Mouse (Mus musculus) bone marrow, adult 2 months (tissue): ENCODE measurements at regions not wholly inside any gene's neighbourhood (a gene's known extent, or its start where the extent isn't known, plus 50 kb on each side); places are given as distances from the start of the nearest gene placed in this dataset.
A peak's percentile ranks its signal among the peaks of the same experiment; 100 is the strongest.

Experiments used
- H3K27ac ChIP-seq: fragments of 200-500 bp; 2 replicates; pipeline ENCODE4 v1.5.1; 2012; ENCODE audit warnings: low read depth, mild to moderate bottlenecking, control low read depth, inconsistent platforms, low read length; ENCODE audit not compliant: control insufficient read depth, poor library complexity, insufficient read depth
- H3K4me1 ChIP-seq: fragments of 200-500 bp; 2 replicates; pipeline ENCODE4 v1.6.1; 2011; ENCODE audit warnings: low read length; ENCODE audit not compliant: control insufficient read depth, insufficient read depth
- H3K4me3 ChIP-seq: fragments of 200-500 bp; replicated peaks from 2 replicates; pipeline ENCODE3; 2011; ENCODE audit warnings: mild to moderate bottlenecking, low read depth, low read length, control low read depth; ENCODE audit not compliant: control insufficient read depth
- CTCF ChIP-seq: fragments of 200-500 bp; IDR thresholded peaks from 2 replicates; pipeline ENCODE4 v1.5.1; 2011; ENCODE audit warnings: low read length, control low read depth; ENCODE audit not compliant: control insufficient read depth, insufficient read depth
- POLR2A ChIP-seq: fragments of 200-500 bp; IDR thresholded peaks from 2 replicates; pipeline ENCODE4 v1.6.1; 2011; ENCODE audit warnings: low read depth, mild to moderate bottlenecking, control low read depth, low read length, borderline replicate concordance; ENCODE audit not compliant: control insufficient read depth
- WGBS: fragments of 180-500 bp; shearing (Covaris S2); methylation state at CpG from one replicate; pipeline ENCODE4 v1.1.7; 2018; 5-methylcytosine and 5-hydroxymethylcytosine counted together

DNA sequence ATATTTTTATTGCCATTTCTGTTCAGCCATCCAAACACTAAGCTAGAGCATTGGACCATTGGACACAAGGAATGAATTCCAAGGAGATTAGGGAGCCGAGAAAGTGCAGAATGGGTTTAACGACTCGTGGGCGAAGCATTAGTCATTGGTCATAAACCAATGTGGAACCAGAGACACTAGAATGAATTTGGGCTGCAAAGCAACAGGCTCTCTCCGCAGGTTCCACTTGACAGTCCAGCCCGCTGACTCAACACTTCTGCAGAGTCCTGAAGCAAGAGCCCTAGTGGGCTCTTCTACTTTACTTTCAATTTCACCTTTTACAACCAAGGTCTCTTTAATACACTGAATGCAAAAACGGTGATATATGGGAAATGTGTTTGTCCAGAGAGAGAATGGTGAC lies 388.0 kb downstream of the Atp23 start:
- WGBS: 68% methylated on average over 7 of the region's 7 CpGs
- Histone ChIP-seq H3K27ac (no peak overlapping the region), H3K4me3 (no peak overlapping the region), H3K4me1 (no peaks in the 10 kb centered on the region)
- no peak for TF ChIP-seq POLR2A
- TF ChIP-seq CTCF: no peak

DNA sequence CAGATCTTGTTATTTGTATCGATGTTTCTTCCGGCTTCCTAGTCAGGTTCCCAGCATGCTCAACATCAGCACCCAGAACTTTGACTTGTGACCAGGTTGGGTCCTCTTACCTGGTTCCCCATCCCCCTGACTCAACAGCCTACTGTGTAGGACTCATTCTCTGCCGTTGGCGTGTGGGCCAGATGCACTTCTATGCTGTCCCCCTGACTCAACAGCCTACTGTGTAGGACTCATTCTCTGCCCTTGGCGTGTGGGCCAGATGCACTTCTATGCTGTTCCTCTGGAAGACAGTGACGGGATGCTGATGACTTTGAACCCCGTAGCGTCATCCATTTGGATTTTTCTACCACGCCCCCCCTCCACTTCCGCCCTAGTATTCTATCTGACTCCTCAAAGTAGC lies 389.6 kb downstream of the Atp23 start:
- Histone ChIP-seq H3K27ac (no peak overlapping the region), H3K4me3 (no peak overlapping the region), H3K4me1 (no peaks in the 10 kb centered on the region)
- no peak for TF ChIP-seq POLR2A
- TF ChIP-seq CTCF: no peak
- 84% methylated on average over 10 of the region's 10 CpGs for WGBS

DNA sequence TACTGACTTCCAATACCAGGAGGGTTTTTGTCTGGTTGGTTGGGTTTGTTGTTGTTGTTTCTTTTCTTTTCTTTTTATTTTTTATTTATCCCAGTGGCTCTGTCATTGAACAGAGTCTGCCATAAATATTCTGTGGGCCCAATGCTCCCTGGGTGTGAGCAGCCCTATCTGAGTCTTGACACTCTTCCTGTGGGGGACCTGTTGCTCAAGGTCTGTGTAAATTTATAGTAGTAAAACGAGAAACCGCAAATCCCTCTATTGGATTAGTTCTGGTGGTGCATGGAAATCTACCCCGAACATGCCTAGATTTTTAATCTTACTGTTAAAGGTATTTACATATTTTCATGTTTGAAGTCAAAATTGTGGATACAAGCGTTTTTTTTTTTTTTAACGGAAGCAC lies 395.2 kb downstream of the Atp23 start:
- 24% methylated on average over 5 of the region's 5 CpGs for WGBS
- Histone ChIP-seq H3K27ac (no peak overlapping the region), H3K4me3 (no peak overlapping the region), H3K4me1 (no peaks in the 10 kb centered on the region; the same call in 1 of the 2 replicates)
- no peak for TF ChIP-seq CTCF
- TF ChIP-seq POLR2A: no peak

DNA sequence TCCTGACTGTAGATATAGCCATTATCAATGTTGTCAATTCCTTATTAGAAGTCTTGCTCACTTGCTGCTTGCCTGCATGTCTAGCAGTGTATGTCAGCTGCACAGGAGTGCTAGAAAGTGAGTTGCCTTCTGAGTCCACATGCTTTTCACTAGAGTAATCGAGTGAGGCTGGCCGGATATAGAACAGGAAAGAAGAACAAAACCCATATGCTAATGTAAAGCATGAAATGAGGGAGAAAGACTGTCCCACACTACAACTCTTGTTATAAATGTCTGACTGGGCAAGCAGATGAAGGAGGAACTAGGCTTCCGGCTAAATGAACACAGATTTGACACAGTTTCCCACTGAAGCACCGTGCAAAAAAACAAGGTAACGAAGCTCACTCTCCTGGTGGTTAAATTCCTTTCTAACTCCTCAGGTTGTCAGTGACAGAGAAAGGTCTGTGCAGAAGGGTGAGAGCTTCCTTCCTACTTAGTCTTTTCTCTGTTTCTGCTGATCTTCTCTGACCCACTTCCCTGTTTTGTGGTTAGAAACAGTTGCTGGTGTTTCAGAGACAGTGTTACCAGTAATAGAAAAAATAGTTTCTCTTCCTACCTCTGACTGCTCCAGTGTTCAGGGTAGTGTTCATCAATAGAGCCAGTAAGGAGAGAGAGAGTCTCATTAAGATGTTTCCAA lies 399.0 kb downstream of the Atp23 start:
- H3K4me3 ChIP-seq: no peak overlapping the region
- TF ChIP-seq CTCF (no peak), POLR2A (no peak)
- H3K27ac ChIP-seq: peak overlapping the region; percentile 76; the same call in 1 of the 2 replicates
- peaks cover 2% of the 10 kb centered on the region; the same call in 1 of the 2 replicates for H3K4me1 ChIP-seq
- WGBS: 3% methylated on average over 5 of the region's 5 CpGs

DNA sequence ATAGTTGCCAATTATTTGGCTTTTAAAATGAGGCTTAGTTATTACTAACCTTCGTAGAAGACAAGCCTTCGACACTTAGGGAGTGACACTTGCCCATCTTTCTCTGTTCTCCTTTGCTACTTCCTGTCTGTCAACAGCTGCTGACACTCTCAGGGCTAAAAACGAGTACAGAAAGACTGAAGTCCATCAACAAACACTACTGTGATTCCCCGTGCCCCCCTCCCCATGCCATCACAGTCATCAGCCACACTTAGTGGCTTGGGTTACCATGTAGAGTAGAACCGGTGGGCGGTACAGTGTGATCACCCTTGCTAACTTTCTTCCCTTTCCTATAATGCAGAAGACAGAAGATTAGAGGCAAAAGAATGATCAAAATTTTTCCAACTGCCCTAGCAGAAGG lies 402.4 kb downstream of the Atp23 start:
- Histone ChIP-seq H3K27ac (peak overlapping the region; percentile 3; the same call in 1 of the 2 replicates), H3K4me1 (peaks cover 2% of the 10 kb centered on the region; the same call in 1 of the 2 replicates), H3K4me3 (no peak overlapping the region)
- WGBS: 49% methylated on average over 6 of the region's 6 CpGs
- no peak for TF ChIP-seq CTCF
- TF ChIP-seq POLR2A: no peak

DNA sequence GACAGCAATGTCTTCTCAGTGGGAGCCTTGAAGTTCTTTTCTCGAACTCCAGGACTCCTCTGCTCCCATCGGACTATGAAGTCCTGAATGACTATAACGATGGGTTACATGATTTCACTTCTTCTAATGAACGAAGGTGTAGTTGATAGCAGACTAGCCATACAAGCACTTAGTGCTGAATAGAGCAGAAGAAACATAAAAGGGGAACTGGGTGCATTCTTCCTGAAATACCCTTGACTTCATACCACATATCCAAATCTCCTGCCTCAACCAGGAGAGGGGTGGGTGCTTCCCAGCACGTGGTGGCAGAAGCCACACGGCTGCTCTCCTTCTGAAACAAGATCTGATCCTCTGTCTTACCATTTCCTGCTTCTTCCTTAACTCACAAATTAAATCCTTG lies 407.4 kb downstream of the Atp23 start:
- TF ChIP-seq POLR2A (no peak), CTCF (no peak)
- no peak overlapping the region for H3K4me3 ChIP-seq
- H3K4me1 ChIP-seq: peaks cover 5% of the 10 kb centered on the region; the same call in 1 of the 2 replicates
- 48% methylated on average over 6 of the region's 6 CpGs for WGBS
- H3K27ac ChIP-seq: no peak overlapping the region

DNA sequence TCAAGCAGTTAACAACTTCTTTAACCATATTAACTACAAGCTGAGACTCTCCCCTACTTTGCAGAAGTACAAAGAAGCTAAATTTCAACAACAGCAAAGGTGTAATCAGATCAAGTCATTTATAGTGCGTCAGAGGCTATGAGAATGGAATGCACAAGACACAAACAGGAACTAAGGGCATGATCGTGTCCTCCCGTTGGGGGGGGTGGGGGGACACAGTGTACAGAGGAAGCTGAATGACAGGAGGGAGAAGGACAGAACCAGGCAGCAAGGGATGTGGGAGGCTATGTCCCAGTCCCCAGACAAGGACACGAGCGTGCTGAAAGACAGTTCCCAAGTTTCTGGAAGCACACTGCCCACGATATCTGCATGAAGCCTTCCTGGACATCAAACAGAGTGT lies 408.9 kb downstream of the Atp23 start:
- WGBS: 24% methylated on average over 6 of the region's 6 CpGs
- no peak overlapping the region for H3K4me3 ChIP-seq
- no peak overlapping the region; the same call in 1 of the 2 replicates for H3K27ac ChIP-seq
- no peak for TF ChIP-seq CTCF
- TF ChIP-seq POLR2A: no peak
- peaks cover 4% of the 10 kb centered on the region; the same call in 1 of the 2 replicates for H3K4me1 ChIP-seq

DNA sequence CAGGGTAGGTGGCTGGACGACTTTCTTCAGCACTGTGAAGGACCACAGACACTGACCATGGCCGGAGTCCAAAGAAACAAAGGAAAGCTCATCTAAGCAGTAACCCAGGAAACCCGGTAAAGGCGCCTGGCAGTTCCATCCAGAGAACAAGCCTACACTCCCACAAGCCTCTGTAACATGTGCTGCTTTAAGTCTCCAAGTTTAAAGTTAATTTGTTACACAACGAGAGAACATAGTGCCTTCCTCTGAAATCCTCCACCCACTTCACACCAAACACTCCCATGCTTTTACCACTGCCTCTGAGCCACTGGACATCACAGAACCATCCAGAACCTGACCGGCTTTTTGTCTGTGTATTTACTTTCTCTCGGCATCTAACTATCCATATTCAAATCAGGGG lies 416.0 kb downstream of the Atp23 start:
- Histone ChIP-seq H3K27ac (no peak overlapping the region), H3K4me3 (no peak overlapping the region), H3K4me1 (no peaks in the 10 kb centered on the region)
- TF ChIP-seq POLR2A: no peak
- no peak for TF ChIP-seq CTCF
- WGBS: 85% methylated on average over 7 of the region's 7 CpGs
